Mouse (Mus musculus) lung, embryonic 16.5 days (tissue): ENCODE results near the gene Acadsb. TPM values are rescaled to one million over a fixed set of nuclear protein-coding genes. Genes with fewer than 3 reads are reported as not detected.
"Not testable (repeated sequence)": the region's sequence is repeated elsewhere in the genome, so short reads cannot be mapped to it uniquely, and the experiment has no call there.

Experiments
- ATAC-seq: fragments of 200-750 bp; cut with Nextera tagmentation; 2 replicates; pipeline ENCODE4 v1.8.0; 2017; ENCODE audit warnings: low read depth, mild to moderate bottlenecking, moderate library complexity
- H3K27ac ChIP-seq: fragments of 300-500 bp; sonication (generic); 2 replicates; pipeline ENCODE4 v1.5.1; 2014; ENCODE audit warnings: mild to moderate bottlenecking, control low read depth, low read length
- H3K27me3 ChIP-seq: fragments of 300-500 bp; sonication (generic); 2 replicates; pipeline ENCODE4 v1.6.1; 2014; ENCODE audit warnings: low read depth, low read length, mixed read lengths; ENCODE audit not compliant: control insufficient read depth, insufficient read depth
- H3K36me3 ChIP-seq: fragments of 300-500 bp; sonication (generic); 2 replicates; pipeline ENCODE4 v1.6.1; 2014; ENCODE audit warnings: low read length; ENCODE audit not compliant: control insufficient read depth, insufficient read depth
- H3K4me1 ChIP-seq: fragments of 300-500 bp; sonication (generic); replicated peaks from 2 replicates; pipeline ENCODE4 v1.6.1; 2014; ENCODE audit warnings: low read length, mixed read lengths; ENCODE audit not compliant: control insufficient read depth, insufficient read depth
- H3K4me2 ChIP-seq: fragments of 300-500 bp; sonication (generic); 2 replicates; pipeline ENCODE4 v1.6.1; 2014; ENCODE audit warnings: low read depth, low read length, control low read depth
- H3K4me3 ChIP-seq: fragments of 300-500 bp; sonication (generic); 2 replicates; pipeline ENCODE4 v1.5.1; 2014; ENCODE audit warnings: mild to moderate bottlenecking, low read length, control low read depth
- H3K9ac ChIP-seq: fragments of 300-500 bp; sonication (generic); 2 replicates; pipeline ENCODE4 v1.6.1; 2014; ENCODE audit warnings: low read length, control low read depth
- H3K9me3 ChIP-seq: fragments of 300-500 bp; sonication (generic); 2 replicates; pipeline ENCODE4 v1.6.1; 2016; ENCODE audit warnings: low read length; ENCODE audit not compliant: control insufficient read depth
- WGBS: fragments of 180-500 bp; shearing (Covaris S2); extraction: QIAGEN DNeasy Blood & Tissue Kit; methylation state at CpG from one replicate; pipeline ENCODE4 v1.1.7; 2014; 5-methylcytosine and 5-hydroxymethylcytosine counted together
- polyA plus RNA-seq: library from polyadenylated mRNA; unstranded; fragments of >200 nt; fragmentation: Nextera tagmentation; extraction: Ambion mirVana; gene quantifications from 2 replicates; pipeline ENCODE4 v1.2.1, GENCODE M21; 2015

The Acadsb gene
- 198 and 207 TPM in 2 replicates for polyA plus RNA-seq

DNA sequence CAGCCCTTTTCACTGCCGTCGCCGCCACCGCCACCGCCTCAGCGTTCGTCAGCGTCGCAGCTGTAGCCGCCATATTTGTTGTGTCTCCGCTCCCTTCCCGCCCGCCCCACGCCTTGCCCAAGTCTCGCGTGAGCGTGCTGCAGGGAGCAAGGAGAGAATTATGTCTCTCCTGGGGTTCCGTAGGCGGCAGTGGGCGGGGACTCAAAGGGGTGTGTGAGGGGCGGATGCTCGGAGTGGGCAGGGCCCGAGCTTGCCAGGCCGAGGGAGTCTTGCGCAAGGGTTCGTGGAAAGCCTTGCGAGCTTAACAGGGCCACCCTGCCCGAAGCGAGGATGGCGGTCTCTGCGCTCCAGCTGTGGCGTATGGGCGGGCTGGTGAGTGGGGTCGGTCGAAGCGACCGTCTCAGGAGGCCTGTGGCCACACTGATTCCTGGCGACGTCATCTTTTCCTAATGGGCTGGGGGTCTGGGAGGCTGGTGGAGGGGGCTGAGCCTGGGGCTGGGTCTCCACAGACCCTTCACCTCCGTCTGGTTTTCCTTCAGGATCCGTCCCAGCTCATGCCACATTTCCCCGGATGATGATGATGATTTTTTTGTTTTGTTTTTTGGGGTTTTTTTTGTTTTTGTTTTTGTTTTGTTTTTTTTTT lies at the start of gene Acadsb, which contains the start of gene Ikzf5:
TSS of gene Acadsb (plus strand) at position 186 of the 643 bp plus-strand sequence.
TSS of gene Ikzf5 (minus strand) at position 106 of the 643 bp plus-strand sequence.
- peak; percentile 97 for ATAC-seq
- under 1% methylated on average over 40 of the region's 42 CpGs for WGBS
- no peaks in the 10 kb centered on the region for H3K36me3 ChIP-seq
- H3K27me3 ChIP-seq = no peaks in the 10 kb centered on the region
- peak within 1 kb of the TSS; percentile 98 for H3K4me3 ChIP-seq
- peak within 1 kb of the TSS; percentile 83 for H3K4me2 ChIP-seq
- peak within 1 kb of the TSS; percentile 95 for H3K27ac ChIP-seq
- peaks cover 17% of the 10 kb centered on the region for H3K4me1 ChIP-seq
- no peaks in the 10 kb centered on the region for H3K9me3 ChIP-seq
- H3K9ac ChIP-seq = peak within 1 kb of the TSS; percentile 98

DNA sequence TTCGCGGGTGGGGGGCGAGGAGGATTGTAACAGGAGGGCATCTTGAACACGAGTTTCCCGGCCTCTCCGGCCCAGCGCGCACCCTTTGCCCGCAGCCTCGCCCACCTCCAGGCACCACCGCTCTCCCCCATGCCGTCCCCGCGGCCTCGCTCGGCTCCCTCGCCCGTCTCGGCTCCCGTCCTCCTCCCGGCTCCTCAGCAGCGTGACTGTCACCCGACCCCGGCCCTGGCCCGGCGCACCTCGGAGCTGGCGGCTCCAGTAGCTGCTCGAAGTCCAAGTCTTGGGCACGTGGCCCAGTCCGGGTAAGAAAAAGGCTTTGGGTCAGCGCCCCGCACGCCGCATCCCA lies 48.2 kb upstream of the Acadsb start:
- peaks cover 13% of the 10 kb centered on the region for H3K4me1 ChIP-seq
- H3K36me3 ChIP-seq = peaks cover 16% of the 10 kb centered on the region; the same call in 1 of the 2 replicates
- no peaks in the 10 kb centered on the region for H3K9me3 ChIP-seq
- WGBS = under 1% methylated on average over 35 of the region's 35 CpGs
- peak overlapping the region; percentile 84 for H3K4me3 ChIP-seq
- H3K9ac ChIP-seq = peak overlapping the region; percentile 92
- no peaks in the 10 kb centered on the region for H3K27me3 ChIP-seq
- H3K27ac ChIP-seq = peak overlapping the region; percentile 91
- H3K4me2 ChIP-seq = peak overlapping the region; percentile 94
- ATAC-seq = peak; percentile 74

DNA sequence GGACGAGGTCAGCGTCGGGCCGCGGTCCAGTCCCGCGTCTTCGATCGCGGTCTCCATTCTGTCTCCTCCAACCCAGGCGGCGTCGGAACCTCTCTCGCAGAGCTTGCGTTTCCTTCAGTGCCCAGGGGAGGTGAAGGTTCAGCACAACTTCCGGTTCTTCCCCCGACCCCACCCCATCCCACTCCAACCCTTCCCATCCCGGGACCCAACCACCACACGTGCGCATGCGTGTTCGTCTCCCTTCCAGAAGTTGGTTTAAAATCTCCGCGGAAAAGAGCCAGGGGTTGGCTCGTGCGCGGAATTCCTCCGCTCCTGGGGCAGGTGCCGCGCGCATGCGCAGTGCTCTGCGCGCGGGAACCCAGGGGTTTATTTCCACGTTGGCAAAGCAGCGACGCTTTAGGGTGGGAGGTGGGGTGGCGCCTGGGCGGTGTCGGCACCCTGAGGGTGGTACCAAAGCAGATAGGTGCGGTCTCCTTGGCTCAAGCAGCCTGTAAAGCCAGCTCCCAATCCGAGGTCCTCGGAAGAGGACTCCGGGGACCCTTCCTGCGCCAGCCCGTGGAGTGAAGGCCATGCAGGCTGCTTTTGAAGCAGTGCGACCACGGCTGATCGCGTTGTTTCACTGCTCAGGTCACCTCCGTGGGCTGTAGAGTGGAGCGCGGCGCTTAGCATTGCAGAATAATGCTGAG lies 47.6 kb upstream of the Acadsb start, which contains the start of gene 2310057M21Rik:
TSS of gene 2310057M21Rik (minus strand) at position 145 of the 686 bp plus-strand sequence.
- Histone ChIP-seq H3K9ac (peak within 1 kb of the TSS; percentile 92), H3K4me1 (peaks cover 13% of the 10 kb centered on the region), H3K4me2 (peak within 1 kb of the TSS; percentile 94), H3K27ac (peak within 1 kb of the TSS; percentile 97), H3K9me3 (no peaks in the 10 kb centered on the region), H3K36me3 (peaks cover 13% of the 10 kb centered on the region; the same call in 1 of the 2 replicates), H3K4me3 (peak within 1 kb of the TSS; percentile 84), H3K27me3 (no peaks in the 10 kb centered on the region)
- WGBS = under 1% methylated on average over 55 of the region's 55 CpGs
- ATAC-seq = peak; percentile 99

DNA sequence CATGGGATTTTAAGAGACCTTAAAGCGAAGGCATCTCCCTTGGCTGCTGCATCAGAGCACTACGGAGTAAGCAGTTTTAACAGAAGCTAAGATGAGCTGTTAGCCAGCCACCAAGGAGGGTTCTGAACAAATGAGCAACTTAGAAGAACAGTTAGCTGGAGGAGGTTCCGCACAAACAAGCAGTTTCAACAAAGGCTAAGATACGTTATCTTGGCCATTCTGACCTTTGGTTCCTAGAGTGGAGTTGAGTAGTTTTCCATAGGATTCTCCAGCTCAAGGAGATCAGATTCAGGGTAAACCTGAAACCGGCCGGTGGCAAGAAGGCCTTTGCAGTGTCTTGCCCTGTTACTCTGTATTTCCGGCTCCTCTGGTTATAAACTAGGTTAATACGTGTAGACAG lies 46.3 kb upstream of the Acadsb start:
- Histone ChIP-seq H3K9ac (no peak overlapping the region), H3K36me3 (peaks cover under 1% of the 10 kb centered on the region; the same call in 1 of the 2 replicates), H3K9me3 (no peaks in the 10 kb centered on the region), H3K4me3 (no peak overlapping the region), H3K4me2 (no peak overlapping the region), H3K27ac (no peak overlapping the region), H3K27me3 (no peaks in the 10 kb centered on the region), H3K4me1 (peaks cover 13% of the 10 kb centered on the region)
- ATAC-seq = no peak
- WGBS = 74% methylated on average over 8 of the region's 8 CpGs

DNA sequence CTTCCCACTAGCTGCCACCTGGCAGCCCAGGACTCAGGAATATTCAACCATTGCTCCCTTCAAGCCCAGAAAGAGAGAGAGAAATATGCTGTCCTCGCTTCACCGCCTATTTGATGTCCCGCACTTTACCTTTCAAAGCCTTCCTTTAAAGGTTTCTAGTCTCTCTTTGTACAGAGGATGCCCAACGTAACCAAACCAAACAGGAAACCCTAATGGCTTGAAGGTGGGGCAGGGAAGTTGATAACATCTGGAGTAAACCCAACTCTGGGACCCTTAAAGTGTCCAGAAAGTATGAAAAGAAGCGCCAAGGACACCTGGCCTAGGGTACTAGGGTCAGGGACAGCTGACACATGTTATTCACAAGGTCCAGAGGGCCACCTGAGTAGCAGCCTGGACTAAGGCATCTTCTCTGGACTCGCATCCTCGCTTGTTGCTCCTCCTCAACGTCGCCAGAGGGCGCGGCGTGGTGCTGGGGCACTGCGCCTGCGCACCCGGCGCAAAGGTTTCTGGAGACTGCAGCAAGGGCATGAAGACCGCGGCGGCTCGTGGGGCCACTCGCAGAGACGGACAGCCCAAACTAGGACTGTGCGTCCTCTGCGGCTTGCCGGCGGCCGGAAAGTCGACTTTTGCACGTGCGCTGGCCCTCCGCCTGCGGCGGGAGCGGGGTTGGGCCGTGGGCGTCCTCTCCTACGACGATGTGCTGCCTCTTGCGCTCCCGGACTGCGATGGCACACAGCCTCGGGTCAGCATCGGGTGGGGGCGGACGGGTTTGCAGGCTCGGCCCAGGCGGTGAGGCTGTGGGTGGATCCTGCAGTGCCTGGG lies 39.5 kb upstream of the Acadsb start, which contains the start of gene Pstk:
TSS of gene Pstk (plus strand) at position 494 of the 822 bp plus-strand sequence.
- Histone ChIP-seq H3K9ac (peak within 1 kb of the TSS; percentile 92), H3K4me1 (peaks cover 3% of the 10 kb centered on the region; the same call in 1 of the 2 replicates), H3K36me3 (no peaks in the 10 kb centered on the region), H3K27me3 (no peaks in the 10 kb centered on the region), H3K4me3 (peak within 1 kb of the TSS; percentile 78), H3K27ac (peak within 1 kb of the TSS; percentile 99), H3K9me3 (no peaks in the 10 kb centered on the region), H3K4me2 (peak within 1 kb of the TSS; percentile 71)
- 4% methylated on average over 47 of the region's 47 CpGs for WGBS
- ATAC-seq = peak; percentile 98

DNA sequence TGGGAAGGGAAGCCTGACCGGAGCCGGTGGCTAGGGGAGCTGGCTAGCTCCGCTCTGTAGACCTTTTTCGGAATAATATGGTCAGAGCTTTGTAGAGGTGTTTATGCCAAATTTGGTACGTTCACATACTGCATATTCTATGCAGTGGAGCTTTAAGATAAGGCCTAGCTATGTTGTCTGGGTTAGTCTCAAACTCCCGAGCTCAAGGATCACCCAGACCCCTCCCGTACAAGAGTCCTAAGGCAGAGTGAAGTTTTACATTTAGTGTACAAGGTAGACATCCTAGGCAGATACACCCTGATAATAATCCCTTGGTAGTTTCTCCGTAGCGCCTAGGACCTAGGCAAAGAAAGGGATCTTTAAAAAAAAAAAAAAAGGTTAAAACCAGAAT lies 38.9 kb upstream of the Acadsb start:
- H3K4me2 ChIP-seq = peak overlapping the region; percentile 71
- H3K27me3 ChIP-seq = no peaks in the 10 kb centered on the region

DNA sequence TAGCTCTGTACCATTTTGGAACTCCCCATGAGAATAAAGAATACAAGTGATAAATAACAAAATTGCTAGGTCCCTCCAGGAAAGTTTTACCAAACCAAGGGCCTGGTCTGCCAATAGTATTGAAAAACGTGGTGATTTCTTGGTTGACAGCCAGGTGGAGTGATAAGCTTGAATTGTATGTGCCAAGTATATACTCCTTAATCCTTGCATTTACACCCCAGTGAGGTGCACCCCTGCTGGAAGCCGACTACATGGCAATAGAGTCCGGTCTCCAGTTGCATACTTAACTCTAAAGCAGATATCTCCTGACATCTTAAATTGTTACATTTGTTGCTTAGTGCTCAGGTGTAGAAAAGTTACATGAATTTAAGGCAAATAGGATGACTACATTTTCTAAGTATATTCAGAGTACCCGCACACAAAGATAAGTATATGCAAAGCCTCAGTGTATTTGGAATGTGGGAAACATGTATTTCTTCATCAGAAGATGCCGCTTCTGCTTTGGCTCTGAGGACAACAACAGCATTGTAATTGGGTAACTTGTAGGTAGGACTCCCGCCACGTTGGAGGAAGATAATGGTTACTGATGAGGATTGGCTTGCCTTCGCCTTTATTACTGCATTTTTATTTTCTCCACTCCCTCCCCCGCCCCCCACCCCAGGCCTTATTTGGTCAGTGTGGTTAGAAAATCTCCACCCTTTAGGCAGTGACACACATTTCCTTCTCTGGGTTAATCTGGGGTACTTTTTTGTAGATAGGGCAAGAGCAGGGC lies 38.3 kb upstream of the Acadsb start:
- Histone ChIP-seq H3K9ac (peak overlapping the region; percentile 92), H3K27me3 (no peaks in the 10 kb centered on the region), H3K36me3 (no peaks in the 10 kb centered on the region), H3K27ac (no peak overlapping the region; the same call in 1 of the 2 replicates), H3K4me3 (peak overlapping the region; percentile 78), H3K9me3 (no peaks in the 10 kb centered on the region), H3K4me2 (peak overlapping the region; percentile 71), H3K4me1 (peaks cover 3% of the 10 kb centered on the region; the same call in 1 of the 2 replicates)
- ATAC-seq = no peak
- WGBS = 71% methylated on average over 9 of the region's 9 CpGs

More for the DNA sequence above, 38.9 kb upstream of the Acadsb start:
- Histone ChIP-seq H3K9me3 (no peaks in the 10 kb centered on the region), H3K4me3 (peak overlapping the region; percentile 78), H3K36me3 (no peaks in the 10 kb centered on the region), H3K27ac (peak overlapping the region; percentile 99), H3K9ac (peak overlapping the region; percentile 92), H3K4me1 (peaks cover 3% of the 10 kb centered on the region; the same call in 1 of the 2 replicates)
- ATAC-seq = no peak; the same call in 1 of the 2 replicates
- 5% methylated on average over 9 of the region's 9 CpGs for WGBS

DNA sequence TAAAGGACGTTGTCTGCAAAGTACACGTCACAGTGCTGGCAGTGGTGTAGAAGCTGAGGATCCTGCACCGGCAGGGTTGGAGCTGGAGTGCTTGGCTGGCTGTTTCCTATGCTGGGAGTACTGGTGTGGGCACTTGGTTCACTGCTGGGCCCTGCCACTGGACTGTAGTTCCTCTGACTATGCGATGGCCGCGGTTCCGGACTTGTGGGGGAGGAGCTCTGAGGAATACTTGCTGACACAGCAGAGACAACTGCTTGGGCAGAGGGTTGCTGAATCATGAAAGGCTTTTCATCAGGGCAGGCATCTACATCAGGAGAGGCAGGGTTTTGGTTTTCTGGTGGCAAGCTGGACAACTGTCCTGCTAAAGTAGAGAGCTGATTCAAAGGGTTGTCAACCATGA lies 18.6 kb upstream of the Acadsb start:
- 76% methylated on average over 6 of the region's 7 CpGs for WGBS
- H3K9me3 ChIP-seq, H3K4me3 ChIP-seq, H3K4me2 ChIP-seq, H3K4me1 ChIP-seq, H3K27ac ChIP-seq, H3K9ac ChIP-seq, H3K27me3 ChIP-seq, ATAC-seq: not testable (repeated sequence)
- peaks cover 22% of the 10 kb centered on the region for H3K36me3 ChIP-seq
